Mouse (Mus musculus) hindbrain, postnatal 0 days (tissue): Measurements from ENCODE around the gene Ildr1. TPM values are rescaled to one million over a fixed set of nuclear protein-coding genes. Genes with fewer than 3 reads are reported as not detected.

Experiments
- ATAC-seq: fragments of 200-750 bp; cut with Nextera tagmentation; 2 replicates; pipeline ENCODE4 v1.8.0; 2017; ENCODE audit warnings: mild to moderate bottlenecking, moderate TSS enrichment, moderate library complexity
- DNase-seq: peaks from one replicate; pipeline ENCODE4 v3.0.0-alpha.2; 2015; ENCODE audit warnings: low spot score
- H3K27ac ChIP-seq: fragments of 300-500 bp; sonication (generic); 2 replicates; pipeline ENCODE4 v1.5.1; 2014; ENCODE audit warnings: mild to moderate bottlenecking
- H3K27me3 ChIP-seq: fragments of 300-500 bp; sonication (generic); 2 replicates; pipeline ENCODE4 v1.6.1; 2014; ENCODE audit warnings: low read length, mixed read lengths; ENCODE audit not compliant: insufficient read depth
- H3K36me3 ChIP-seq: fragments of 300-500 bp; sonication (generic); 2 replicates; pipeline ENCODE4 v1.6.1; 2014; ENCODE audit warnings: low read length, mixed read lengths; ENCODE audit not compliant: insufficient read depth
- H3K4me1 ChIP-seq: fragments of 300-500 bp; sonication (generic); 2 replicates; pipeline ENCODE4 v1.6.1; 2014; ENCODE audit warnings: antibody characterized with exemption, low read length, mixed read lengths; ENCODE audit not compliant: insufficient read depth
- H3K4me2 ChIP-seq: fragments of 300-500 bp; sonication (generic); 2 replicates; pipeline ENCODE4 v1.6.1; 2014; ENCODE audit warnings: low read depth, mild to moderate bottlenecking, low read length, moderate library complexity, mixed read lengths
- H3K4me3 ChIP-seq: fragments of 300-500 bp; sonication (generic); 2 replicates; pipeline ENCODE4 v1.5.1; 2014; ENCODE audit warnings: low read length
- H3K9ac ChIP-seq: fragments of 300-500 bp; sonication (generic); replicated peaks from 2 replicates; pipeline ENCODE4 v1.6.1; 2014; ENCODE audit warnings: mild to moderate bottlenecking, low read length, moderate library complexity, mixed read lengths
- H3K9me3 ChIP-seq: fragments of 300-500 bp; sonication (generic); 2 replicates; pipeline ENCODE4 v1.6.1; 2016; ENCODE audit warnings: low read length, mixed read lengths
- CTCF ChIP-seq: IDR thresholded peaks from 2 replicates; pipeline ENCODE4 v1.5.1; 2016; ENCODE audit warnings: antibody characterized with exemption, control low read depth, low read depth
- WGBS: fragments of 180-500 bp; shearing (Covaris S2); extraction: QIAGEN DNeasy Blood & Tissue Kit; methylation state at CpG from one replicate; pipeline ENCODE4 v1.1.7; 2014; 5-methylcytosine and 5-hydroxymethylcytosine counted together
- polyA plus RNA-seq: library from polyadenylated mRNA; unstranded; fragments of >200 nt; fragmentation: Nextera tagmentation; extraction: Ambion mirVana; gene quantifications from 2 replicates; pipeline ENCODE4 v1.2.1, GENCODE M21; 2015
- total RNA-seq: library from RNA; depleted of rRNA; stranded (reverse); fragments of >200 nt; gene quantifications from 2 replicates; pipeline ENCODE4 v1.2.3, GENCODE M21; 2014

Ildr1 gene
- total and polyA plus RNA-seq, 2 experiments from 2014 or later = 1.1 to 1.2 TPM

GRCm38 (mm10) chr16:36675304-36675703 lies 18.5 kb upstream of the Ildr1 start:
- Histone ChIP-seq H3K9ac (no peak overlapping the region), H3K9me3 (no peaks in the 10 kb centered on the region), H3K4me2 (no peak overlapping the region), H3K27me3 (no peaks in the 10 kb centered on the region), H3K36me3 (no peaks in the 10 kb centered on the region), H3K4me1 (no peaks in the 10 kb centered on the region), H3K27ac (no peak overlapping the region), H3K4me3 (no peak overlapping the region)
- 30% methylated on average over 2 of the region's 2 CpGs for WGBS
- DNase-seq (no peak), ATAC-seq (no peak)
- TF ChIP-seq CTCF = no peak

- no peak for DNase-seq
- H3K27ac ChIP-seq = no peak overlapping the region
- no peaks in the 10 kb centered on the region for H3K4me1 ChIP-seq
- no peaks in the 10 kb centered on the region for H3K36me3 ChIP-seq
- H3K27me3 ChIP-seq = no peaks in the 10 kb centered on the region
- ATAC-seq = no peak
- no peaks in the 10 kb centered on the region for H3K9me3 ChIP-seq
- H3K4me3 ChIP-seq = no peak overlapping the region
- TF ChIP-seq CTCF = no peak
- no peak overlapping the region for H3K9ac ChIP-seq
- H3K4me2 ChIP-seq = no peak overlapping the region
- 91% methylated on average over 2 of the region's 2 CpGs for WGBS
Measured at GRCm38 (mm10) chr16:36675902-36676301, 17.9 kb upstream of the Ildr1 start.

- no peak overlapping the region for H3K9ac ChIP-seq
- WGBS = 91% methylated on average over 3 of the region's 3 CpGs
Measured at GRCm38 (mm10) chr16:36681829-36682228, 11.9 kb upstream of the Ildr1 start.

GRCm38 (mm10) chr16:36684325-36684918 lies 9.4 kb upstream of the Ildr1 start:
- DNase-seq (no peak), ATAC-seq (no peak)
- Histone ChIP-seq H3K4me1 (no peaks in the 10 kb centered on the region), H3K27me3 (no peaks in the 10 kb centered on the region), H3K9me3 (no peaks in the 10 kb centered on the region), H3K4me2 (no peak overlapping the region), H3K36me3 (no peaks in the 10 kb centered on the region), H3K9ac (no peak overlapping the region), H3K4me3 (no peak overlapping the region), H3K27ac (no peak overlapping the region)
- WGBS = 76% methylated on average over 6 of the region's 6 CpGs
- no peak for TF ChIP-seq CTCF

More at GRCm38 (mm10) chr16:36681829-36682228, 11.9 kb upstream of the Ildr1 start:
- DNase-seq (no peak), ATAC-seq (no peak)
- TF ChIP-seq CTCF = no peak
- no peaks in the 10 kb centered on the region for H3K36me3 ChIP-seq
- H3K4me3 ChIP-seq = no peak overlapping the region
- H3K27ac ChIP-seq = no peak overlapping the region
- no peaks in the 10 kb centered on the region for H3K9me3 ChIP-seq
- no peaks in the 10 kb centered on the region for H3K27me3 ChIP-seq
- no peaks in the 10 kb centered on the region for H3K4me1 ChIP-seq
- H3K4me2 ChIP-seq = no peak overlapping the region

GRCm38 (mm10) chr16:36688076-36688475 lies 5.7 kb upstream of the Ildr1 start:
- Histone ChIP-seq H3K4me2 (no peak overlapping the region), H3K36me3 (no peaks in the 10 kb centered on the region), H3K9ac (no peak overlapping the region), H3K27me3 (no peaks in the 10 kb centered on the region), H3K4me1 (no peaks in the 10 kb centered on the region), H3K9me3 (no peaks in the 10 kb centered on the region), H3K4me3 (no peak overlapping the region), H3K27ac (no peak overlapping the region)
- WGBS = 83% methylated on average over 2 of the region's 2 CpGs
- no peak for TF ChIP-seq CTCF
- DNase-seq (no peak), ATAC-seq (no peak)

- DNase-seq (no peak), ATAC-seq (no peak)
- Histone ChIP-seq H3K4me2 (no peak overlapping the region), H3K4me1 (peaks cover 6% of the 10 kb centered on the region; the same call in 1 of the 2 replicates), H3K9me3 (no peaks in the 10 kb centered on the region), H3K9ac (no peak overlapping the region), H3K27me3 (no peaks in the 10 kb centered on the region), H3K27ac (no peak overlapping the region), H3K4me3 (no peak overlapping the region), H3K36me3 (no peaks in the 10 kb centered on the region)
- 63% methylated on average over 3 of the region's 3 CpGs for WGBS
- no peak for TF ChIP-seq CTCF
Measured at GRCm38 (mm10) chr16:36691484-36691883, 2.3 kb upstream of the Ildr1 start.

GRCm38 (mm10) chr16:36694798-36695290 lies 1.1 kb downstream of the Ildr1 start:
- no peak for DNase-seq
- Histone ChIP-seq H3K4me3 (no peak overlapping the region), H3K36me3 (no peaks in the 10 kb centered on the region), H3K4me1 (peaks cover 6% of the 10 kb centered on the region; the same call in 1 of the 2 replicates), H3K4me2 (no peak overlapping the region), H3K9ac (no peak overlapping the region), H3K27me3 (no peaks in the 10 kb centered on the region), H3K9me3 (no peaks in the 10 kb centered on the region), H3K27ac (no peak overlapping the region)
- WGBS = 63% methylated on average over 9 of the region's 9 CpGs
- no peak for ATAC-seq
- no peak for TF ChIP-seq CTCF
